Mouse (Mus musculus) common myeloid progenitor, adult 5-6 weeks (primary cell): ENCODE measurements around the gene Ccdc171. TPM values are rescaled to one million over a fixed set of nuclear protein-coding genes. Genes with fewer than 3 reads are reported as not detected.
A peak's percentile ranks its signal among the peaks of the same experiment; 100 is the strongest.

Experiments used
- ATAC-seq: replicated peaks from 2 replicates; pipeline ENCODE4 v1.8.0; 2016; ENCODE audit warnings: low read depth, mild to moderate bottlenecking, moderate TSS enrichment, inconsistent platforms; ENCODE audit not compliant: poor library complexity, severe bottlenecking
- total RNA-seq: library from RNA; stranded (forward); fragments of 200-1000, 187-1606 nt; gene quantifications from 2 replicates; pipeline ENCODE4 v1.2.3, GENCODE M21; 2017

Gene Ccdc171
- total RNA-seq, 1 experiment from 2014 or later: 21.4 TPM

GRCm38 (mm10) chr4:83878236-83878635 lies 352.9 kb downstream of the Ccdc171 start:
- ATAC-seq: no peak

GRCm38 (mm10) chr4:83888459-83889054 lies 363.2 kb downstream of the Ccdc171 start:
- ATAC-seq: peak; percentile 88

- no peak for ATAC-seq
These were observed 376.8 kb downstream of the Ccdc171 start for GRCm38 (mm10) chr4:83902081-83902645.

Other genes starting within 250 kb of the Ccdc171 start
- gene Ttc39b, start 201.3 kb upstream of the Ccdc171 start, total RNA-seq: 1.5 and 5.8 TPM in 2 replicates
- gene Snapc3, start 107.8 kb upstream of the Ccdc171 start, total RNA-seq: 30.0 and 53.6 TPM in 2 replicates
- 299 and 303 TPM in 2 replicates for gene Psip1, start 39.1 kb upstream of the Ccdc171 start, total RNA-seq